Mouse (Mus musculus) small intestine, adult 2 months (tissue): ENCODE results near the gene Ccdc63.
A peak's percentile ranks its signal among the peaks of the same experiment; 100 is the strongest.

Source experiments
- CTCF ChIP-seq: fragments of 200-500 bp; IDR thresholded peaks from 2 replicates; pipeline ENCODE4 v1.5.1; 2012; ENCODE audit warnings: low read depth, mild to moderate bottlenecking, control low read depth, inconsistent platforms, low read length, moderate library complexity, mixed read lengths; ENCODE audit not compliant: insufficient replicate concordance, insufficient read length; ENCODE audit errors: extremely low read depth
- POLR2A ChIP-seq: fragments of 200-500 bp; IDR thresholded peaks from 2 replicates; pipeline ENCODE4 v1.6.1; 2012; ENCODE audit warnings: low read depth, mild to moderate bottlenecking, control low read depth, inconsistent platforms, low read length, moderate library complexity

- TF ChIP-seq POLR2A: no peak
- TF ChIP-seq CTCF: peak; percentile 66; the same call in 1 of the 2 replicates
Observed at GRCm38 (mm10) chr5:122142230-122142992, 1.8 kb upstream of the Ccdc63 start.
